Mouse (Mus musculus): ENCODE results near the gene Gpc3. TPM values are rescaled to one million over a fixed set of nuclear protein-coding genes. Genes with fewer than 3 reads are reported as not detected.

Gpc3 gene
- polyA plus RNA-seq, 1 experiment from 2014 or later: 372 TPM

DNA sequence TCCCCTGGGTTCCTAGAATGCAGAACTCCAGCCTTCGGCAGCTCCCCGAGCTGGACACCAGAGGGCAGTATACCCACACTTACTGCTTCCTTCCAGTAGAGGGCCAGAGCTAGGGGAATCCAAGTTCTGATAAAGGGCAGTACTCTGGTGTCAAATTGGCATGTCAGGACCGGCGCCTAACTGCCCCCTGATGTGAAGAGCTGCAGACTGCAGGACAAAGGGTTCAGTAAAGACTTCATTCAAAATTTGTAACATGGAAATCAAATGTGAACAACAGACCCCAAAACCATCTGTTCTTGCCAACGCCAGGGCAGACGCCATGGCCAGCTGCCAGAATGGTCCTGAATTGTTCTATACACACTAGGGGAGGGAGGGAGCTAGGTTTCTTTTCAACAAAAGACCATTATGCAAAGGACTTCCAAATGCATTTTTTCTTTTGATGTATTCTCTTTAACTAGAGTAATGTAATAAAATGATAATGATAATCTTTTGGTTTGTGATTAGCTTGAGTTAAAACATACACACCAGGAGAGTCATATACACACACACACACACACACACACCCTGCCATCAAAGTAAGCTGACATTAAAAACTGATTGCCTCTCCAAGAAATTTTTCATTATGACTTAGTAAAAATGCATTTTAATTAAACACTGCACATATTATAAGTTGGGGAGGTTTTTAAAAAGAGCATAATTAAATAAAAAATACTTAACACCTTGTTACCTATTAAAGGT is 160.1 kb downstream of the Gpc3 start:
- H3K27me3 ChIP-seq (ENCODE audit: control insufficient read depth, insufficient read depth, low read length): no peaks in the 10 kb centered on the region; the same call in 1 of the 2 replicates
- 0 out of 2 replicates have a peak, but pooled peaks cover 8% of the 10 kb centered on the region for H3K4me1 ChIP-seq (ENCODE audit: control insufficient read depth, insufficient read depth, low read length)
- H3K4me2 ChIP-seq (ENCODE audit: low read depth, low read length): peak overlapping the region; percentile 50
- no peaks in the 10 kb centered on the region for H3K36me3 ChIP-seq (ENCODE audit: control insufficient read depth, insufficient read depth)
- peak; percentile 63 for ATAC-seq (replicated peaks; ENCODE audit: extremely low read depth, insufficient read depth, low FRiP score)
- H3K9ac ChIP-seq (ENCODE audit: low read length): no peak overlapping the region
- H3K27ac ChIP-seq (ENCODE audit: low read length): no peak overlapping the region
- peak overlapping the region; percentile 23; the same call in 1 of the 2 replicates for H3K4me3 ChIP-seq (ENCODE audit: low read length)
- no peaks in the 10 kb centered on the region for H3K9me3 ChIP-seq (replicated peaks; ENCODE audit: control insufficient read depth, low read length)
- 21% methylated on average over 6 of the region's 6 CpGs for whole genome bisulfite sequencing

DNA sequence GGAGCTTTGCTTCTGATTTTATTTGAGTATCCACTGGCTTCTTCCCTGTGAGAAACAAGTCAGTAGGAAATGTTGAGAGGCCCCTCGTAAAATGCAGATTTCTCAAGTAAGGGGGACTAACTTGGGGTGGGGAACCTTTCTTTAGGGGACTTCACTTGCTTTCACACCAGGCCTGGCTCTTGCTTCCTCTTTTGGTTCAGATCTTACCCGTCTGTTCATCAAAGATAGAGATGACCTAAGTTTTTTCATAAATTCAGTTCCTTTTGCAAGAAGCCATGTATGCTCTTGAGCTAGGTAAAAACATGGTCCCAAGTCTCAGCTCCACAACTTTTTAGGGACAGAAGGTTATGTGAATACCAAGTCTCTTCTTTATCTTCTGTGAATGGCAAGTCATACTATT is 164.6 kb downstream of the Gpc3 start:
- Histone ChIP-seq H3K4me1 (ENCODE audit: control insufficient read depth, insufficient read depth, low read length) (peaks cover 12% of the 10 kb centered on the region), H3K9me3 (replicated peaks; ENCODE audit: control insufficient read depth, low read length) (no peaks in the 10 kb centered on the region), H3K4me3 (ENCODE audit: low read length) (no peak overlapping the region), H3K9ac (ENCODE audit: low read length) (no peak overlapping the region), H3K4me2 (ENCODE audit: low read depth, low read length) (no peak overlapping the region), H3K36me3 (ENCODE audit: control insufficient read depth, insufficient read depth) (no peaks in the 10 kb centered on the region), H3K27me3 (ENCODE audit: control insufficient read depth, insufficient read depth, low read length) (no peaks in the 10 kb centered on the region; the same call in 1 of the 2 replicates), H3K27ac (ENCODE audit: low read length) (no peak overlapping the region)
- ATAC-seq (replicated peaks; ENCODE audit: extremely low read depth, insufficient read depth, low FRiP score): no peak
- WGBS: 74% methylated on average over 2 of the region's 2 CpGs

DNA sequence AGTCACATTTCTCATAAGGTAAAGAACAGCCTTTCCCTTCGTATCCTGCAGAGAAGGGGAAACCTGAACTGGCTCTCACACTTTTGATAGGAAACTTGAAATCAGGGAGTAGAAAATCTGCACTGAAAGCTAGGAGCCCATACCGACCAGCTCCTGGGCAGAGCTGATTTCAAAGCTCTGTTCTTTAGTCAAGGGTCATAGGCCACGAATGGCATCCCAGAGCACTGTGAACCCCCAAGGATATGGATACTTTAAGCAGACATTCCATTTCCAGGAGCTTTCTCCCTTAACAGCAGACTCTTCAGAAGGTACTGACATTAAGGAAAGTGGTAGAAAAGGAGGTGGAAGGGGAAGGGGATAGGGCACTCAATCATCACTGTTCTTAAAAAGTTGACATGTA is 165.3 kb downstream of the Gpc3 start:
- Histone ChIP-seq H3K36me3 (ENCODE audit: control insufficient read depth, insufficient read depth) (no peaks in the 10 kb centered on the region), H3K4me2 (ENCODE audit: low read depth, low read length) (no peak overlapping the region), H3K4me1 (ENCODE audit: control insufficient read depth, insufficient read depth, low read length) (peaks cover 12% of the 10 kb centered on the region), H3K4me3 (ENCODE audit: low read length) (no peak overlapping the region), H3K27me3 (ENCODE audit: control insufficient read depth, insufficient read depth, low read length) (no peaks in the 10 kb centered on the region; the same call in 1 of the 2 replicates), H3K9ac (ENCODE audit: low read length) (no peak overlapping the region), H3K9me3 (replicated peaks; ENCODE audit: control insufficient read depth, low read length) (no peaks in the 10 kb centered on the region), H3K27ac (ENCODE audit: low read length) (no peak overlapping the region)
- 51% methylated on average over 3 of the region's 3 CpGs for WGBS
- ATAC-seq (replicated peaks; ENCODE audit: extremely low read depth, insufficient read depth, low FRiP score): no peak

DNA sequence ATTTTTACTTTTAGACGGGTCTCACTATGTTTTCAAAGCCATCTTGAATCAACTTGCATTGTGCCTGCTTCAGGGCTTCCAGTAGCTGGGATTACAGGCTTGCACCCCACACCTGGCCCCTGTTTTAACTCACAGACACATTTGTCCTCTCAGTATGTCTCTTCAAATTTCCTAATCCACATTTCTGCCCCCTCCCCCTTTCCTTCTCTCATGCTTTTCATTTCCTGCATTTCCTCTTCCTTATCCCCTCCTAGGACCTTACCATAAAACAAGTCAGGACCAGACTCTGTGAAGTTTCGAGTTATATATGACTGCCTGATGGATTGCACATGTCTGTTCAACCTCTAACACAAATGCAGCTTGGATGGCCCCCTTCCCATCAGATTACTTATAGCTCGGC is 167.2 kb downstream of the Gpc3 start:
- no peak for ATAC-seq (replicated peaks; ENCODE audit: extremely low read depth, insufficient read depth, low FRiP score)
- Histone ChIP-seq H3K36me3 (ENCODE audit: control insufficient read depth, insufficient read depth) (no peaks in the 10 kb centered on the region), H3K4me3 (ENCODE audit: low read length) (no peak overlapping the region), H3K4me1 (ENCODE audit: control insufficient read depth, insufficient read depth, low read length) (peaks cover 12% of the 10 kb centered on the region), H3K4me2 (ENCODE audit: low read depth, low read length) (no peak overlapping the region), H3K9me3 (replicated peaks; ENCODE audit: control insufficient read depth, low read length) (no peaks in the 10 kb centered on the region), H3K27me3 (ENCODE audit: control insufficient read depth, insufficient read depth, low read length) (no peaks in the 10 kb centered on the region; the same call in 1 of the 2 replicates), H3K9ac (ENCODE audit: low read length) (no peak overlapping the region), H3K27ac (ENCODE audit: low read length) (no peak overlapping the region)
- 35% methylated on average over 3 of the region's 3 CpGs for whole genome bisulfite sequencing

DNA sequence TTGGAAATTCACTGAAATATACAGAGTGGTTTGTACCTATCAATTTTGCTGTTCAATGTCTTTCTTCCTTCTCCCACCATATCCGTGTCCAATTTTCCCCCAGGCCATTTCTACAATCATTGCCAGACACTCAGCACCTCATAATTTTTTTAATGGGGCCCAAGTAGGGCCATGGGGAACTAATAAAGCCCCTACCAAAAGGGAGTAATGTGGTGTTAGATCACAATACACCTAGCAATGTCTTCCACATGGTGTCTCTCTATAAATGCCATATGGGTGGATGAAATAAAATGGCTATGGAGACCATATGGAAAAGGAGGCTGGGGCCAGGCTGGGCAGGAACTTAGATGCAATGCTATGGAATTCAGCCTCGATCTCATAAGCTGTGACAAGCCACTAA is 168.8 kb downstream of the Gpc3 start:
- Histone ChIP-seq H3K4me2 (ENCODE audit: low read depth, low read length) (no peak overlapping the region), H3K4me1 (ENCODE audit: control insufficient read depth, insufficient read depth, low read length) (peaks cover 12% of the 10 kb centered on the region), H3K9ac (ENCODE audit: low read length) (no peak overlapping the region), H3K9me3 (replicated peaks; ENCODE audit: control insufficient read depth, low read length) (no peaks in the 10 kb centered on the region), H3K27ac (ENCODE audit: low read length) (no peak overlapping the region), H3K4me3 (ENCODE audit: low read length) (no peak overlapping the region), H3K36me3 (ENCODE audit: control insufficient read depth, insufficient read depth) (no peaks in the 10 kb centered on the region), H3K27me3 (ENCODE audit: control insufficient read depth, insufficient read depth, low read length) (no peaks in the 10 kb centered on the region; the same call in 1 of the 2 replicates)
- 43% methylated on average over 2 of the region's 2 CpGs for WGBS
- no peak for ATAC-seq (replicated peaks; ENCODE audit: extremely low read depth, insufficient read depth, low FRiP score)

DNA sequence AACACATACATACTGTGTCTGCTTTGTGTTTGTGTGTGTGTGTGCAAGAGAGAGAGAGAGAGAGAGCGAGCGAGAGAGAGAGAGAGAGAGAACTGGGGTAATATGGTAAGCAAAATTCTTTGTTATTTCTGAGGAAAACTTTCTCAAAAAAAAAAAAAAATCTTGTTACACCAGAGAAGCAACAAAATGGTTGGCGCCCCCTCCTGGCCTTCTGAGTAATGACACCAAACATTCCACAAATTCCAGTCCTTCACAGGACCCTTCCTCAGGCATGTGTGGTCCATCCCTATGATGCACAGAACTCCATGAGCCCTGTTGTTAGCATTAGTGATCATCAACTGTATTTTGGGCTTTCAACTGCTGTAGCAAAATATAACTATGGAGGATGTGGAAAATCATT is 172.0 kb downstream of the Gpc3 start:
- no peak overlapping the region for H3K27ac ChIP-seq (ENCODE audit: low read length)
- H3K4me1 ChIP-seq (ENCODE audit: control insufficient read depth, insufficient read depth, low read length): peaks cover 4% of the 10 kb centered on the region
- H3K36me3 ChIP-seq (ENCODE audit: control insufficient read depth, insufficient read depth): no peaks in the 10 kb centered on the region
- no peak overlapping the region for H3K4me2 ChIP-seq (ENCODE audit: low read depth, low read length)
- H3K4me3 ChIP-seq (ENCODE audit: low read length): no peak overlapping the region
- H3K27me3 ChIP-seq (ENCODE audit: control insufficient read depth, insufficient read depth, low read length): no peaks in the 10 kb centered on the region
- ATAC-seq (replicated peaks; ENCODE audit: extremely low read depth, insufficient read depth, low FRiP score): no peak
- H3K9me3 ChIP-seq (replicated peaks; ENCODE audit: control insufficient read depth, low read length): no peaks in the 10 kb centered on the region
- no peak overlapping the region for H3K9ac ChIP-seq (ENCODE audit: low read length)
- WGBS: 54% methylated on average over 3 of the region's 3 CpGs

DNA sequence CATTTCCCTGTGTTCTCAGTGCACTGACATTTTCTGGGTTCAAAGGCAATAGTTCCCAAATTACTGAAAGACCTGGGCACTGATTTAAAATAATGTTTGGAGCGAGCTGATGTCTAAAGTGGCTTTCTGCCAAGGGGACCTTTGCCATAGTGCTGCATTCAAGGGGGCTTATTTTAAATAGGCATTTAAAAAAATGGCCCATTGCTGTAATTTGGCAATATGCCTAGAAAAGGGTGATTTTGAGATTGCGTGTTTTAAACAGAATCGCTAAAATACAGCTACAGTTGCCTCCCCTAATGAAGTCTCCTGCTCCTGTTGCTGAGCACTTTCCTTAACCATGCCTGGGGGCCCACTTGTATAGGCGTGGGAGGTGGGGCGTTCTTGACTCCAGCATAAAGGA is 174.3 kb downstream of the Gpc3 start:
- no peak overlapping the region for H3K27ac ChIP-seq (ENCODE audit: low read length)
- 57% methylated on average over 5 of the region's 5 CpGs for WGBS

DNA sequence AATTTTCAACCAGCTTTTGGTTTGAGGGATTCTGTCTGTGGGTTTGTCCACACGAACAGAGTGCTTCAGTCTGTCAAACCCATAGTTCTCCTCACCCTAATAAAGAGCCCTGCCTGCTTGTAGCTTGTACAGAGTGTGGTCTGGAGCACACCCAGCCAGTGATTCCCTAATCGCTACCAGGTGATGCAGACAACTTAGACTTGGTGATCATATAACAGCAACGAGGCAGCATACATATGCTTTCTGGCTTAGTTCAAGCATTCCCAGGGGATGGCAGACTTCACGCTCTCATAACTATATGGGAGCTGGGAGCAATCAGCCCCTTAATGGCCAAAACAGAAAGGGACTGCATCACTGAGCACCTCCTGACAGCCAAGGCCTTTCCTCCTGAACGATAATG is 188.1 kb downstream of the Gpc3 start:
- no peak overlapping the region for H3K4me2 ChIP-seq (ENCODE audit: low read depth, low read length)
- no peaks in the 10 kb centered on the region for H3K27me3 ChIP-seq (ENCODE audit: control insufficient read depth, insufficient read depth, low read length)
- WGBS: 75% methylated on average over 5 of the region's 5 CpGs
- H3K4me3 ChIP-seq (ENCODE audit: low read length): no peak overlapping the region
- no peaks in the 10 kb centered on the region for H3K36me3 ChIP-seq (ENCODE audit: control insufficient read depth, insufficient read depth)
- H3K9me3 ChIP-seq (replicated peaks; ENCODE audit: control insufficient read depth, low read length): no peaks in the 10 kb centered on the region
- no peaks in the 10 kb centered on the region for H3K4me1 ChIP-seq (ENCODE audit: control insufficient read depth, insufficient read depth, low read length)
- H3K9ac ChIP-seq (ENCODE audit: low read length): no peak overlapping the region
- H3K27ac ChIP-seq (ENCODE audit: low read length): no peak overlapping the region
- no peak for ATAC-seq (replicated peaks; ENCODE audit: extremely low read depth, insufficient read depth, low FRiP score)

More for the DNA sequence above, 174.3 kb downstream of the Gpc3 start:
- H3K9ac ChIP-seq (ENCODE audit: low read length): no peak overlapping the region
- H3K27me3 ChIP-seq (ENCODE audit: control insufficient read depth, insufficient read depth, low read length): no peaks in the 10 kb centered on the region
- no peaks in the 10 kb centered on the region for H3K9me3 ChIP-seq (replicated peaks; ENCODE audit: control insufficient read depth, low read length)
- H3K36me3 ChIP-seq (ENCODE audit: control insufficient read depth, insufficient read depth): no peaks in the 10 kb centered on the region
- no peak overlapping the region for H3K4me3 ChIP-seq (ENCODE audit: low read length)
- H3K4me2 ChIP-seq (ENCODE audit: low read depth, low read length): no peak overlapping the region
- H3K4me1 ChIP-seq (ENCODE audit: control insufficient read depth, insufficient read depth, low read length): no peaks in the 10 kb centered on the region; the same call in 1 of the 2 replicates
- no peak for ATAC-seq (replicated peaks; ENCODE audit: extremely low read depth, insufficient read depth, low FRiP score)

DNA sequence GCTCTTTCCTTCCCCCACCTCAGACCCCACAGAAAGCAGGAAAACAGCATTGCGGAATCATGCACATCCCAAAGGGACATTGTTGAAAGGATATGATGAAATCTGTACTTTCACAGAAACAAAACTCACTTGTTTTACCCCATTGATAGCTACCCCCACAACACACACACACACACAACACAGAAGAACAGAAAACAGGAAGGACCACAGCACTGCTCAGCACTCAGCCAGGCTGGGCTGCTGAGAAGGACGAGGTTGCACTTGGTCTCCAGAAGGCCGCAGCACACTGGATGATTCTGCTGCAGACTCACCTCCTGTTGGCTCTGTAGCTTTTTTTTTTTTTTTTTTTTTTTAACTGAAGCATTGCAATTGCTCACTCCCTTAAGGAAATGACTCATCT is 193.9 kb downstream of the Gpc3 start:
- H3K36me3 ChIP-seq (ENCODE audit: control insufficient read depth, insufficient read depth): no peaks in the 10 kb centered on the region
- no peak overlapping the region for H3K27ac ChIP-seq (ENCODE audit: low read length)
- no peak overlapping the region for H3K9ac ChIP-seq (ENCODE audit: low read length)
- ATAC-seq (replicated peaks; ENCODE audit: extremely low read depth, insufficient read depth, low FRiP score): no peak
- no peak overlapping the region for H3K4me3 ChIP-seq (ENCODE audit: low read length)
- WGBS: 57% methylated on average over 3 of the region's 3 CpGs
- H3K4me1 ChIP-seq (ENCODE audit: control insufficient read depth, insufficient read depth, low read length): no peaks in the 10 kb centered on the region
- no peaks in the 10 kb centered on the region for H3K9me3 ChIP-seq (replicated peaks; ENCODE audit: control insufficient read depth, low read length)
- no peaks in the 10 kb centered on the region for H3K27me3 ChIP-seq (ENCODE audit: control insufficient read depth, insufficient read depth, low read length)
- H3K4me2 ChIP-seq (ENCODE audit: low read depth, low read length): no peak overlapping the region
